ENCODE assay signal across 30 mouse cellular contexts in the genomic region with DNA sequence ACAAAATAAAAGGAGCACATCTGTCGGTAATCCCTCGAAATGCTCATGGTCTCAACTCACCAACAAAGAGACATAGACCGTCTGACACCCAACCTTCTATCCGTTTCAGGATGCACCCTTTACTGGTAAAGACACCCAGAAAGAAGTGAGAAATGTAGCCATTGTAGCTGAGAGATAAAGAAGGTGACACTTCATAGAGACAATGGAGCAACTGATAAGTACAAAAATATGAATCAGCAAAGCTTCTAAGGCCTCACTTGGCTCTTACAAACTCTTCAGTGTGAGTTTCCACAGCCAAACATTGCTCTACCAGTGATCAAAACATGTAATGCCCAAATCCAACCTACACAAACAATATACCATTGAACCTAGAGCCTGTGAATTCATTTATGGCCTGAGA.
"Had no signal": no experiment of that assay in that cellular context is flagged by ENCODE, and none has a peak within 500 bp of the region (broad histone marks: within the 10 kb centered on the region; RNA-seq: fewer than 3 reads in every experiment).

No protein-coding gene starts in this region.

- H3K4me1 ChIP-seq: heart, embryonic 12.5 days; heart, embryonic 13.5 days; heart, embryonic 15.5 days; hindbrain, embryonic 10.5 days; hindbrain, embryonic 12.5 days; hindbrain, embryonic 13.5 days; hindbrain, embryonic 15.5 days; intestine, embryonic 15.5 days; kidney, embryonic 15.5 days had no signal

- H3K36me3 ChIP-seq: heart, embryonic 12.5 days; heart, embryonic 13.5 days; heart, embryonic 15.5 days; hindbrain, embryonic 10.5 days; hindbrain, embryonic 12.5 days; hindbrain, embryonic 13.5 days; hindbrain, embryonic 15.5 days; intestine, embryonic 15.5 days; kidney, embryonic 15.5 days had no signal

- H3K9ac ChIP-seq: heart, embryonic 12.5 days; heart, embryonic 13.5 days; heart, embryonic 15.5 days; hindbrain, embryonic 12.5 days; hindbrain, embryonic 13.5 days; hindbrain, embryonic 14.5 days; hindbrain, embryonic 15.5 days; intestine, embryonic 15.5 days; kidney, embryonic 15.5 days had no signal

- H3K4me3 ChIP-seq: heart, embryonic 12.5 days; heart, embryonic 13.5 days; heart, embryonic 15.5 days; hindbrain, embryonic 10.5 days; hindbrain, embryonic 12.5 days; hindbrain, embryonic 13.5 days; hindbrain, embryonic 15.5 days; intestine, embryonic 15.5 days; kidney, embryonic 15.5 days; layer of hippocampus, adult 2 months; left cerebral cortex, adult 2 months had no signal

- H3K27ac ChIP-seq: heart, embryonic 13.5 days; heart, embryonic 15.5 days; hindbrain, embryonic 10.5 days; hindbrain, embryonic 12.5 days; hindbrain, embryonic 13.5 days; hindbrain, embryonic 14.5 days; hindbrain, embryonic 15.5 days; hindbrain, postnatal 0 days; intestine, embryonic 15.5 days; kidney, embryonic 15.5 days; kidney, postnatal 0 days; layer of hippocampus, adult 2 months; left cerebral cortex, adult 2 months had no signal

- DNase-seq: heart, postnatal 10 days; heart, postnatal 14 days; heart, postnatal 36 days; heart, postnatal 4 days; kidney, adult 11 months; kidney, adult 18-20 months; kidney, adult 2 months; kidney, adult 8-10 months; kidney, adult 9 months; kidney, postnatal 10 days; kidney, postnatal 14 days; kidney, postnatal 25 days; kidney, postnatal 36 days; kidney, postnatal 4 days; layer of hippocampus, adult 9-11 months; layer of hippocampus, postnatal 36 days had no signal

- H3K27me3 ChIP-seq: heart, embryonic 12.5 days; heart, embryonic 13.5 days; heart, embryonic 15.5 days; hindbrain, embryonic 12.5 days; hindbrain, embryonic 13.5 days; hindbrain, embryonic 15.5 days; intestine, embryonic 15.5 days; kidney, embryonic 15.5 days had no signal

- H3K9me3 ChIP-seq: heart, embryonic 12.5 days; heart, embryonic 15.5 days; hindbrain, embryonic 13.5 days; hindbrain, embryonic 15.5 days; intestine, embryonic 15.5 days had no signal
